In the genomic region with DNA sequence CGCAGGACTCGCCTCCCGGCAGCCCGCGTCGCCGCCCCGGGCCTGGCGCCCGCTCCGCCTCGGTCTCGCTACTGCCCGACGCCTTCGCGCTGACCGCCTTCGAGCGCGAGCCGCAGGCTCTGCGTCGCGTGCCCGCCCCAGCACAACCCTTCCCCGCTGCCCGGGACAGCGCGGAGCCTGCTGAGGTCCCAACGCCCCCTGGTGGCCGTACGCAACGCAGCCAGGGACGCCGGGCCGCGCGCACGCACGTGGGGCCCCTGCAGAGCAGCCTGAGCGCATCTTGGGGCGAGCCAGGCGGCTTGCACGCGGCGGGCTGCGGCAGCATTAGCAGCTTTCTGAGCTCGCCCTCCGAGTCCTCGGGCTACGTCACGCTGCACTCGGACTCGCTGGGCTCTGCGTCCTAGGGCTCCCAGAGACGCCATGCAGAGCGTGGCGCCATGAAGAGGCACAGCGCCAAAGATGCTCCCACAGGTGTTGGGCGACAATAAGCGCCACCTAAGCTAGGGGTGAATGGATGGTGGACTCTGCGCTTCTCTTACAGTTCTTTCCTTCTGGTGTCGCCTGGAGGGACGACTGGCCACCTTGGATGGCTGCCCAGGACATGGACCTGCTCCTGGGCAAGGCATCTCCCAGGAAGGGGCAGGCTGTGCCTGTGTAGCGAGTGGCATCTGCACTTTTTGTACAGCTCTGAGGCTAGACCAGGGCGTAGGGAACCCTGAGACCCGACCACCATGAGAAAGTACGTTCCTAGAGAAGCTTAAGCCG, we compare ENCODE assay signal across 8 mouse cellular contexts. TPM values are rescaled to one million over a fixed set of nuclear protein-coding genes. Genes with fewer than 3 reads are reported as not detected.
A peak's percentile ranks its signal among the peaks of the same experiment; 100 is the strongest.
DNase-seq lines count a peak whose midpoint lies in the region; ATAC-seq lines count a peak whose summit lies in the region.

No protein-coding gene starts in this region.

- peaks cover 18% of the 10 kb centered on the region for H3K4me1 ChIP-seq in hindbrain, embryonic 14.5 days (replicated peaks; ENCODE audit: control insufficient read depth, insufficient read depth, low read length)

- no peak overlapping the region for H3K27ac ChIP-seq in hindbrain, embryonic 14.5 days

- WGBS in hindbrain, embryonic 14.5 days = 6% methylated on average over 62 of the region's 70 CpGs

- peak overlapping the region; percentile 12; the same call in 1 of the 2 replicates for H3K9ac ChIP-seq in hindbrain, embryonic 14.5 days

- peak overlapping the region; percentile 31 for H3K4me3 ChIP-seq in hindbrain, embryonic 14.5 days (replicated peaks; ENCODE audit: low read length)

- peaks cover 99% of the 10 kb centered on the region for H3K27me3 ChIP-seq in hindbrain, embryonic 14.5 days (ENCODE audit: control insufficient read depth, insufficient read depth, low read length)

- H3K9me3 ChIP-seq in hindbrain, embryonic 14.5 days (ENCODE audit: control insufficient read depth, low read length) = no peaks in the 10 kb centered on the region

- H3K36me3 ChIP-seq in hindbrain, embryonic 14.5 days (replicated peaks; ENCODE audit: control insufficient read depth, insufficient read depth) = peaks cover 15% of the 10 kb centered on the region; the same call in 1 of the 2 replicates

- DNase-seq in MN1 (ENCODE audit: low spot score) = peak; percentile 5
- peak; percentile 84 to 90 for DNase-seq in cerebellum, postnatal 14 days
- DNase-seq in frontal cortex, postnatal 36 days (ENCODE audit: low spot score in 2 of 2) = peak; percentile 75 to 86
- peak; percentile 80 for DNase-seq in hindbrain, embryonic 14.5 days (ENCODE audit: low spot score)
- peak; percentile 81 to 88 for DNase-seq in layer of hippocampus, postnatal 25 days (ENCODE audit: extremely low spot score in 1 of 2, low spot score in 1 of 2)
- peak; percentile 91 for DNase-seq in lung, postnatal 10 days
- DNase-seq in ovary, postnatal 36 days (ENCODE audit: low spot score) = peak; percentile 83
- peak; percentile 89 for DNase-seq in thymus, postnatal 14 days

- ATAC-seq in hindbrain, embryonic 14.5 days (ENCODE audit: low FRiP score) = peak; percentile 79

- peak overlapping the region; percentile 52 for H3K4me2 ChIP-seq in hindbrain, embryonic 14.5 days (replicated peaks)

RNA-seq across cellular contexts. Expression of a gene that starts 8.1 kb away (rescaled TPM):
- 0.24 and 1.2 TPM in 2 replicates for polyA plus RNA-seq in hindbrain, embryonic 14.5 days (2014; fragmentation: Nextera tagmentation; extraction: Ambion mirVana)
- not detected for total RNA-seq in layer of hippocampus, postnatal 25 days (2021)

RNA-seq across cellular contexts. Expression of a gene that starts 9.3 kb away (rescaled TPM):
- 23.1 and 27.8 TPM in 2 replicates for polyA plus RNA-seq in hindbrain, embryonic 14.5 days (2014; fragmentation: Nextera tagmentation; extraction: Ambion mirVana)
- 1 to 10 TPM; 5.4 to 6.0 TPM for total RNA-seq in layer of hippocampus, postnatal 25 days (2021)

RNA-seq across cellular contexts. Expression of a gene that starts 13.7 kb away (rescaled TPM):
- 20.6 and 22.8 TPM in 2 replicates for polyA plus RNA-seq in hindbrain, embryonic 14.5 days (2014; fragmentation: Nextera tagmentation; extraction: Ambion mirVana)
- 10 to 100 TPM; 38.9 to 45.1 TPM for total RNA-seq in layer of hippocampus, postnatal 25 days (2021)

RNA-seq across cellular contexts. Expression of a gene that starts 35.4 kb away (rescaled TPM):
- 5.6 and 6.9 TPM in 2 replicates for polyA plus RNA-seq in hindbrain, embryonic 14.5 days (2014; fragmentation: Nextera tagmentation; extraction: Ambion mirVana)
- 1 to 10 TPM; 2.6 to 5.8 TPM for total RNA-seq in layer of hippocampus, postnatal 25 days (2021)

RNA-seq across cellular contexts. Expression of a gene that starts 42.2 kb away (rescaled TPM):
- 154 and 178 TPM in 2 replicates for polyA plus RNA-seq in hindbrain, embryonic 14.5 days (2014; fragmentation: Nextera tagmentation; extraction: Ambion mirVana)
- 100 to 1,000 TPM; 200 to 205 TPM for total RNA-seq in layer of hippocampus, postnatal 25 days (2021)

Comparison
In these comparisons a context has a peak if more than half of its experiments do, and no peak if none do; other contexts are left out.
1. DNase-seq: peak in every context shown above with its lines; median percentile 91 in lung, postnatal 10 days; 89 in thymus, postnatal 14 days; 87 in cerebellum, postnatal 14 days; 84 in layer of hippocampus, postnatal 25 days; 83 in ovary, postnatal 36 days; 80 in frontal cortex, postnatal 36 days; 80 in hindbrain, embryonic 14.5 days; 5 in MN1.